Mouse (Mus musculus) hindbrain, embryonic 14.5 days (tissue): Measurements from ENCODE around the gene Gm28729. TPM values are rescaled to one million over a fixed set of nuclear protein-coding genes. Genes with fewer than 3 reads are reported as not detected.

Experiments used
- ATAC-seq: fragments of 200-750 bp; cut with Nextera tagmentation; 2 replicates; pipeline ENCODE4 v1.8.0; 2017; ENCODE audit warnings: moderate number of reproducible peaks, mild to moderate bottlenecking, moderate TSS enrichment, moderate library complexity; ENCODE audit not compliant: low FRiP score
- DNase-seq: peaks from one replicate; pipeline ENCODE4 v3.0.0-alpha.2; 2015; ENCODE audit warnings: low spot score
- H3K27ac ChIP-seq: fragments of 300-500 bp; sonication (generic); 2 replicates; pipeline ENCODE4 v1.5.1; 2014; ENCODE audit warnings: mild to moderate bottlenecking, moderate library complexity
- H3K27me3 ChIP-seq: fragments of 300-500 bp; sonication (generic); 2 replicates; pipeline ENCODE4 v1.6.1; 2014; ENCODE audit warnings: mild to moderate bottlenecking, low read length, mixed read lengths; ENCODE audit not compliant: control insufficient read depth, insufficient read depth
- H3K36me3 ChIP-seq: fragments of 300-500 bp; sonication (generic); replicated peaks from 2 replicates; pipeline ENCODE4 v1.6.1; 2014; ENCODE audit not compliant: control insufficient read depth, insufficient read depth
- H3K4me1 ChIP-seq: fragments of 300-500 bp; sonication (generic); replicated peaks from 2 replicates; pipeline ENCODE4 v1.6.1; 2014; ENCODE audit warnings: antibody characterized with exemption, low read length, mixed read lengths; ENCODE audit not compliant: control insufficient read depth, insufficient read depth
- H3K4me2 ChIP-seq: fragments of 300-500 bp; sonication (generic); replicated peaks from 2 replicates; pipeline ENCODE4 v1.6.1; 2014; ENCODE audit warnings: mild to moderate bottlenecking, moderate library complexity
- H3K4me3 ChIP-seq: fragments of 300-500 bp; sonication (generic); replicated peaks from 2 replicates; pipeline ENCODE4 v1.5.1; 2014; ENCODE audit warnings: mild to moderate bottlenecking, low read length
- H3K9ac ChIP-seq: fragments of 300-500 bp; sonication (generic); 2 replicates; pipeline ENCODE4 v1.6.1; 2014
- H3K9me3 ChIP-seq: fragments of 300-500 bp; sonication (generic); 2 replicates; pipeline ENCODE4 v1.6.1; 2016; ENCODE audit warnings: low read length; ENCODE audit not compliant: control insufficient read depth
- WGBS: fragments of 180-500 bp; shearing (Covaris S2); extraction: QIAGEN DNeasy Blood & Tissue Kit; methylation state at CpG from one replicate; pipeline ENCODE4 v1.1.7; 2014; 5-methylcytosine and 5-hydroxymethylcytosine counted together
- polyA plus RNA-seq: library from polyadenylated mRNA; unstranded; fragments of >200 nt; fragmentation: Nextera tagmentation; extraction: Ambion mirVana; gene quantifications from 2 replicates; pipeline ENCODE4 v1.2.1, GENCODE M21; 2014

Gene Gm28729
- polyA plus RNA-seq, 1 experiment from 2014 or later: 0.44 TPM

DNA sequence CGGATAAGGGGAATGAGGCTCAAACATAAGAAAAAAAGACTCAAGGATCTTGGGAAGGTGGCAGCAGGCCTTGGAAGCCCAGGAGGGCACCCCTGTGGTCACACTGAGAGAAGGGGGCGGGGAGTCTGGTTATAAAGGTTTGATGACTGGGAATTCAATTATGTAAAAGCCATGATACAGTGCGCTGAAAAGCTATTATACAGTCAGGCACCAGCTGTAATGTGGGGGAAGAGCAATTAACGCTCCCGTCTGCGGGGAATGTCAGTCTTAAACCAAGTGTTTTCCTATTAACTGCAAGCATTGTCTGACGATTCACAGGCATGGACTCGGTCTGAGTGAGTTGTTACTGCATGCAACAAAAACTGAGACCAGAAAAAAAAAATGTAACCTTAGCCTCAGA is 69.4 kb downstream of the Gm28729 start:
- no peak for DNase-seq
- no peaks in the 10 kb centered on the region for H3K9me3 ChIP-seq
- no peaks in the 10 kb centered on the region for H3K4me1 ChIP-seq
- H3K27ac ChIP-seq: peak overlapping the region; percentile 52
- peak; percentile 67; the same call in 1 of the 2 replicates for ATAC-seq
- no peaks in the 10 kb centered on the region for H3K27me3 ChIP-seq
- no peak overlapping the region for H3K4me2 ChIP-seq
- H3K36me3 ChIP-seq: no peaks in the 10 kb centered on the region
- 35% methylated on average over 8 of the region's 8 CpGs for WGBS
- H3K9ac ChIP-seq: no peak overlapping the region
- H3K4me3 ChIP-seq: no peak overlapping the region

DNA sequence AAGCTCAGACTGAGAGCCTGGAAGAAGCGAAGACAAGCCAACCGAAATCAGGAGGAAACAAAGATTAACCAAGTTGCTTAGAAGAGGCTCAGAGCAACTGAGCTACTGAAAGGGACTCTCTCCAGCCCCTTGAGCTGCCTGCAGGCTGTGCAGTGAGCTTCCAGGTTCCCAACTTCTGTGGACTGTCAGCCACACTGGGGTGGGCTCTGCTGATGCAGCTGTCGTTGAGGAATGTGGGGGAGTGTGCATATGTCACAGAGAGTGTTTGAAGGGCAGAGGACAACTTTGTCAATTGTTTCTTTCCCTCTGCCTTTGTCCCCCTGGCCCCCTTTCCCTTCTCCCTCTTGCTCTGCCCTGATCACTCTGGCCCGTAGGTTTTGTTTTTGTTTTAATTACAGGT is 72.1 kb downstream of the Gm28729 start:
- Histone ChIP-seq H3K9me3 (no peaks in the 10 kb centered on the region), H3K36me3 (no peaks in the 10 kb centered on the region), H3K9ac (no peak overlapping the region), H3K4me3 (no peak overlapping the region), H3K4me2 (no peak overlapping the region), H3K27me3 (no peaks in the 10 kb centered on the region), H3K4me1 (no peaks in the 10 kb centered on the region), H3K27ac (no peak overlapping the region)
- ATAC-seq (no peak), DNase-seq (no peak)
- WGBS: 81% methylated on average over 4 of the region's 4 CpGs

DNA sequence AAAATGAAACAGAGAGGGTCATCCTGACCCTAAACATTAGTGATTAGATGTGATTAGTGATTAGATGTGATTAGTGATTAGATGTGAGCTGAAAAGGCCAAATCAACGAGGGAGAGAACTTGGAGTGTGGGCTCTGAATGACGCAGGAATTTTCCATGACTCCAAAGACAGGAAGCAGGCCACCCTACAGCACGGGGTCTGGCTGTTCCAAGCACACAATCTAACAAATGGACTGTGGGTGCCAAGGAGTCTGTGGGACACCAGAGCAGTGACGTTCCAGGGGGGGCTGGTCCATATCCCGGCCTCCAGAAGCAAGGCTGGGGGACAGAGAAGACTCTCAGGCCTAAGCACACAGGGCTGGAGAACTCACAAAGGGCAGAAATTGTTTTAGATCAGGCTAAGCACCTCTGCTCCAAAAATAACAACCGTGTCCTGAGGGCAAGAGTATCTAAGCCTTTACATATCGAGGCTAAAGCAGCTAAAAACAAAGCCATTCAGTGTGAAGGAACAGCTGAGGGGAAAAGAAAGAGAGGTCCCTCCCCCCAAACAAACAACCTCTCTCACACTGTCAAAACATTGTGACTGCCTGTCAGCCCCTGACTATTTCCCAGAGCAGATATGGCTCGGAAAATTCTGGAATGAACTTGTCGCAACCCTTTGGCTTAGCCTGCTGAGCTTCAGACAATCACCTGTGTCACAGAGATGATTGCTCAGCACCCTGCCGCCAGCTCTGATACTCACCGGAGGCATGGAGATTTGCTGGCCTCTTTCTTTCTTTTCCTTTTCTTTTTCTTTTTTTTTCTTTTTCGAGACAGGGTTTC is 74.0 kb downstream of the Gm28729 start:
- no peaks in the 10 kb centered on the region for H3K9me3 ChIP-seq
- no peaks in the 10 kb centered on the region for H3K27me3 ChIP-seq
- H3K27ac ChIP-seq: no peak overlapping the region
- H3K4me1 ChIP-seq: no peaks in the 10 kb centered on the region
- DNase-seq: no peak
- no peaks in the 10 kb centered on the region for H3K36me3 ChIP-seq
- H3K4me2 ChIP-seq: no peak overlapping the region
- 70% methylated on average over 12 of the region's 12 CpGs for WGBS
- no peak overlapping the region for H3K4me3 ChIP-seq
- H3K9ac ChIP-seq: no peak overlapping the region
- no peak for ATAC-seq

DNA sequence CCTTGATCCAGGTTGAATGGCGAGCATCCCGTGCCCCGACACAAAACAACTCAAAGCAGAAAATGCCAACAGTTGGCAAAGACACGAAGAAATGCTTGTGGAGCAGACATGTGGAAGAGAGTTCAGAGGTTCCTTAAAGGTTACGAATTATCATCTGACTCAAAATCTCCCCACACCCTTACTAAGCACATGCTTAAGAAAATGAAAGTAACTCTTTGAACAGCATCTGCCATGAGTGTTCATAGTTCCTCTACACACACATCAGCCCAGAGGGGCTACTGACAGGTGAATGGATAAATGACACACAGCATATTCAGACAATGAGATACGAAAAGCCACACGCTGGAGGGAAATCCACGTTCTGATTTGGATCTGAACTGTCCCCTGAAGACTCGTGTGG is 75.5 kb downstream of the Gm28729 start:
- 80% methylated on average over 9 of the region's 9 CpGs for WGBS

DNA sequence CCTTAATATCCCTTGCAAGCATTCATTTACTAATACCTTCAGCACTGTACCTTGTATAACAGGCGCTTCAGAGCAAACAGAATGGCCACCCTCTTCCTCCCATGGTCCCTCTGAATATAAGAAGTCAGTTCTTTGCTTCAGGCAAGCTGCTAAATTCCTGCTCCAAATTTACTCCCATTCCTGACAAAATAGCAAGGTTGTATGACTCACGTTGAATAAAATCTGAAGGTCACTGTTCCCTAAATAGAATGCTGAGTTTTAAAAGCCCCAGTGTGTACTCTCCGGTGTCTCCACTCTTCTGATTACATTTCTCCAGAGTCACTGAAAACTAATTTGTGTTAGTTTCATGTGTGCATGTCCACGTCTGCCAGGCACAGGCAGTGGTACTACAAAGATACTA is 79.7 kb downstream of the Gm28729 start:
- no peaks in the 10 kb centered on the region for H3K9me3 ChIP-seq
- ATAC-seq: no peak

More for the DNA sequence above, 75.5 kb downstream of the Gm28729 start:
- ATAC-seq: no peak
- H3K27me3 ChIP-seq: no peaks in the 10 kb centered on the region
- H3K36me3 ChIP-seq: no peaks in the 10 kb centered on the region
- H3K4me3 ChIP-seq: no peak overlapping the region
- no peak overlapping the region for H3K27ac ChIP-seq
- DNase-seq: no peak
- H3K9ac ChIP-seq: no peak overlapping the region
- H3K9me3 ChIP-seq: no peaks in the 10 kb centered on the region
- H3K4me2 ChIP-seq: no peak overlapping the region
- no peaks in the 10 kb centered on the region for H3K4me1 ChIP-seq

DNA sequence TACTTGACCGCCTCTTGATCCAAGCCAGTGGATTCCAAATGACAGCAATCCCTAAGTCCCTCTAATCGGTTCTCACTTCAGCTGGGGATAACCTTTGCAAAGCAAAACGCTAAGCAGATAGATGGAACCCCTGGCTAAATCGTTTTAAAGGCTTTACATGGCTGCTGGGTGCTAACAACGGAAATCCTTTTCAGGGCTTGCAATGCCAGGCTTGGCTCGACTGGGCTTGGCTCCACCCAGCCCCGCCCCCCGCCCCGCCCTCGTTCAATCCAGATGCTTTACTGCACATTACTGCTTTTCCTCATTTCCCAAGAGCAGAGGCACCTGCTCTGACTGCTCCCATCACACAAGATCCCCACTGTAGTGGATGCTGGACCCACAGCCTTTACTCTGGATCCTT is 83.0 kb downstream of the Gm28729 start:
- H3K4me3 ChIP-seq: no peak overlapping the region
- WGBS: 32% methylated on average over 10 of the region's 10 CpGs
- peaks cover 16% of the 10 kb centered on the region for H3K4me1 ChIP-seq
- no peak overlapping the region for H3K4me2 ChIP-seq
- no peak for ATAC-seq
- no peak overlapping the region for H3K27ac ChIP-seq
- no peaks in the 10 kb centered on the region for H3K9me3 ChIP-seq
- no peaks in the 10 kb centered on the region for H3K27me3 ChIP-seq
- DNase-seq: no peak
- H3K36me3 ChIP-seq: no peaks in the 10 kb centered on the region
- no peak overlapping the region for H3K9ac ChIP-seq

More for the DNA sequence above, 79.7 kb downstream of the Gm28729 start:
- H3K4me1 ChIP-seq: no peaks in the 10 kb centered on the region
- H3K9ac ChIP-seq: no peak overlapping the region
- H3K4me2 ChIP-seq: no peak overlapping the region
- DNase-seq: no peak
- H3K4me3 ChIP-seq: no peak overlapping the region
- no peaks in the 10 kb centered on the region for H3K36me3 ChIP-seq
- no peak overlapping the region for H3K27ac ChIP-seq
- no peaks in the 10 kb centered on the region for H3K27me3 ChIP-seq
- 81% methylated on average over 4 of the region's 4 CpGs for WGBS

DNA sequence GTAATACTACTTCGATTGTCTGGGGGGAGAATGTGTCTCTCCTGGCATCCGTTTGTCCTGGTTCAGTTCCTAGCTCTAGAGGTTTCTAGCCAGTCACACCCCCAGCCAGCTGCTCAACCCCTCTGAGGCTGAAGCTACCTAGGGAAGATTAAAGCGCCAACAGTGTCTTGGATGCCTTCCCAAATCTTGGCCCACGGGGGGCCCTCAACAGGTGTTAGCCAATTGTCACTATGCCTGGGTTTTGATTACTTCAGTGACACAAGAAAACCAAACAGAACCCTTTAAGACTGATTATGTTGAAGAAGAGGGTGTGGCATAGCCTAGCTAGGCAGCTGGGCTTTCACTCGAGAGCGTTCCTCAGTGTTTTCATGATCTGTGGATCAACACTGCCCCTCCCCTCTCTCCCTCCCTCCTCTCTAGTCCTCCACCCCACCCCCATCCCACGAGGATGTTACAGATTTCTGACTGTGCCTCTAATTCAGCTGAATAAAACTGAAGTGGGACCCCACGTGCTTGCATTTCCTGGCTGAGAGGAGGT is 86.7 kb downstream of the Gm28729 start:
- no peaks in the 10 kb centered on the region for H3K27me3 ChIP-seq
- H3K4me3 ChIP-seq: peak overlapping the region; percentile 32
- H3K36me3 ChIP-seq: no peaks in the 10 kb centered on the region
- H3K27ac ChIP-seq: peak overlapping the region; percentile 64; the same call in 1 of the 2 replicates
- peak overlapping the region; percentile 68 for H3K4me2 ChIP-seq
- ATAC-seq (peak; percentile 41; the same call in 1 of the 2 replicates), DNase-seq (peak; percentile 47)
- H3K4me1 ChIP-seq: peaks cover 23% of the 10 kb centered on the region
- 3% methylated on average over 8 of the region's 8 CpGs for WGBS
- H3K9me3 ChIP-seq: no peaks in the 10 kb centered on the region
- H3K9ac ChIP-seq: peak overlapping the region; percentile 67

DNA sequence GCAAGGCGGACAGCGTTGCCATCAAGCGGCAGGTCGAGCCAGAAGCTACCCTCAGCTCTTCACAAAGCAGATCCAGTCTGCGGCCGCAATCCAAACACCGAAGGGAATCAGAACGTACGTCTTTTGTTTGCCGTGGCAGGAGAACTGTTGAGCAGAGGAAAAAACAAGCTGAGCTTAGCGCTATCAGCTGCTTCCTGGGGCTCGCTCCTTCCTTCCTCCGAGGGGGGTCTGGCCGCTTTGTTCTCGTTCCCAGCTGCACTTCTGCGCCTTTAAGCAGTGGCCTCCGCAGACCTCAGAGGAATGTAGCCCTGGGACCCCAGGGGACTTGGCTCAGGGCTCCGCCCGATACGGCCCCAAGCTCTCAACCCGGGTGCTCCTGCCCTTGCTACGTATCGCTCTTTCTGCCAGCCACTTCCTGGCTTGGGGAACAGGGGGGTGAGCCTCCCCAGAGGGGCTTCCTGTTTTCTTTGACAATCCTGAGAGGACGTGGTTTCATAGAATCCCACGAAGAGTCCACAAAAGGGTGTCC is 87.2 kb downstream of the Gm28729 start:
- 0% methylated on average over 25 of the region's 25 CpGs for WGBS
- ATAC-seq (peak; percentile 71), DNase-seq (peak; percentile 69)
- no peaks in the 10 kb centered on the region for H3K9me3 ChIP-seq
- H3K27ac ChIP-seq: peak overlapping the region; percentile 64
- H3K4me1 ChIP-seq: peaks cover 23% of the 10 kb centered on the region
- no peaks in the 10 kb centered on the region for H3K27me3 ChIP-seq
- no peaks in the 10 kb centered on the region for H3K36me3 ChIP-seq
- H3K4me2 ChIP-seq: peak overlapping the region; percentile 68
- peak overlapping the region; percentile 67 for H3K9ac ChIP-seq
- peak overlapping the region; percentile 32 for H3K4me3 ChIP-seq

DNA sequence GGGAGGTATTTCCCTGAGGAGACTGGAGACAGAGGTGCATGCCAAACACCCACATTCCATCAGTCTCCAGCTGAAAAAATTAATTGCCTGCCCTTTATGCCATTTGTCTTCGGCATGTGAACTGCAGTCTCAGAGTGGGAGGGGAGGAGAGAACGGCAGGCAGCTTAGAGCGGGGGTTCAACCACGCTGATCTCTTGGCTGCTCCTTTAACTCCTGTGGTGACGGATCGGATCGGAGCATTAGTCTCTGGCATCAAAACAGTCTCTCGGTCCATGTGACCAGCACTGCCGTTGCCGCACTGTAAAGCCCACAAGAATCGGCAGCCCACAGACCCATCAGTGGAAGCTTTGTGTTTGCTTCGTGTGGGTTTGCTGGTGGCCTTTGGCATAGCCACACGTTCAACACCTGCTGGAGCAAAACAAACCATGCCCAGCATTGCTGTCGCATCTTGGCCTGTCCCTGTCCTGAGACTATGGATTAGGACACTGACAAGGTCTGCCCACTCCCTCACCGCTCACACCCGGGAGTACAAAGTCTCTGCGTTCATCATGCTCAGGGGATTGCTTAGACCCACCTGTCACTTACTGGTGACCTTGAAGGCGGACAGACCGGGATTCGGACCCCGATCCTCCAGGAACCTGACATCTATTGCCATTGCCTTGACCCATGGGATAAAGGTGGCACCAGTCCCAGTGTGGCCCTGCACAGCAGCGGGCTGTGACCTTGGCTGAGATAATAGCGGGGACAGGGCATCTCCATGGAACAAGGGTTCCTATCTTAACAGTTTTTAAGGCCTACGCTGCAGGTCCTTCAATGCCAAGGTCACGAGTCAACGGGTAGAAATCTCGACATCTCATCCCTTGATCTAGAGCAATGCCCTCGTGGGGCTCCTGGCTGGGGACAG is 87.9 kb downstream of the Gm28729 start:
- Histone ChIP-seq H3K36me3 (no peaks in the 10 kb centered on the region), H3K9me3 (no peaks in the 10 kb centered on the region), H3K4me1 (peaks cover 23% of the 10 kb centered on the region), H3K27me3 (no peaks in the 10 kb centered on the region), H3K4me2 (peak overlapping the region; percentile 68), H3K9ac (peak overlapping the region; percentile 67), H3K4me3 (peak overlapping the region; percentile 32), H3K27ac (peak overlapping the region; percentile 64)
- DNase-seq (peak; percentile 53), ATAC-seq (peak; percentile 51)
- 8% methylated on average over 28 of the region's 28 CpGs for WGBS
